Mouse (Mus musculus) cerebellum, adult 2 months (tissue): ENCODE measurements at regions not wholly inside any gene's neighbourhood (a gene's known extent, or its start where the extent isn't known, plus 50 kb on each side); places are given as distances from the start of the nearest gene placed in this dataset.

Source experiments
- DNase-seq, 2 experiments: peaks; one replicate each; pipeline ENCODE4 v3.0.0; 2021
- H3K27ac ChIP-seq: fragments of 200-500 bp; 2 replicates; pipeline ENCODE4 v1.5.1; 2012; ENCODE audit warnings: low read length, control low read depth, inconsistent platforms; ENCODE audit not compliant: insufficient read depth
- H3K27me3 ChIP-seq: fragments of 200-500 bp; 2 replicates; pipeline ENCODE4 v1.6.1; 2012; ENCODE audit warnings: inconsistent platforms, mild to moderate bottlenecking, low read length, moderate library complexity; ENCODE audit not compliant: control insufficient read depth, insufficient read depth
- H3K4me1 ChIP-seq: fragments of 200-500 bp; 2 replicates; pipeline ENCODE4 v1.6.1; 2011; ENCODE audit warnings: low read length; ENCODE audit not compliant: control insufficient read depth, insufficient read depth
- H3K4me3 ChIP-seq: fragments of 200-500 bp; replicated peaks from 2 replicates; pipeline ENCODE3; 2011; ENCODE audit warnings: mild to moderate bottlenecking, low read depth, low read length, control low read depth; ENCODE audit not compliant: insufficient read depth
- CTCF ChIP-seq: fragments of 200-500 bp; IDR thresholded peaks from 2 replicates; pipeline ENCODE4 v1.5.1; 2011; ENCODE audit warnings: low read depth, mild to moderate bottlenecking, control low read depth, low read length, moderate library complexity, borderline replicate concordance; ENCODE audit not compliant: insufficient read depth
- POLR2A ChIP-seq: fragments of 200-500 bp; IDR thresholded peaks from 2 replicates; pipeline ENCODE4 v1.6.1; 2011; ENCODE audit warnings: low read length, control low read depth, borderline replicate concordance; ENCODE audit not compliant: insufficient read depth
- WGBS: fragments of 180-500 bp; shearing (Covaris S2); methylation state at CpG from one replicate; pipeline ENCODE4 v1.1.7; 2018; 5-methylcytosine and 5-hydroxymethylcytosine counted together

- no peaks in the 10 kb centered on the region for H3K27me3 ChIP-seq
- H3K4me1 ChIP-seq = no peaks in the 10 kb centered on the region
- no peak for DNase-seq
- TF ChIP-seq POLR2A (no peak), CTCF (no peak)
- 97% methylated on average over 3 of the region's 3 CpGs for WGBS
- H3K27ac ChIP-seq = no peak overlapping the region
- H3K4me3 ChIP-seq = no peak overlapping the region
These were observed 396.7 kb upstream of the Slc8a1 start for GRCm38 (mm10) chr17:82134843-82135242.

- Histone ChIP-seq H3K4me3 (no peak overlapping the region), H3K27ac (no peak overlapping the region), H3K27me3 (no peaks in the 10 kb centered on the region), H3K4me1 (no peaks in the 10 kb centered on the region)
- no peak for DNase-seq
- WGBS = 29% methylated on average over 3 of the region's 3 CpGs
- TF ChIP-seq POLR2A = no peak
- no peak for TF ChIP-seq CTCF
These were observed 394.8 kb upstream of the Slc8a1 start for GRCm38 (mm10) chr17:82132941-82133340.

DNA sequence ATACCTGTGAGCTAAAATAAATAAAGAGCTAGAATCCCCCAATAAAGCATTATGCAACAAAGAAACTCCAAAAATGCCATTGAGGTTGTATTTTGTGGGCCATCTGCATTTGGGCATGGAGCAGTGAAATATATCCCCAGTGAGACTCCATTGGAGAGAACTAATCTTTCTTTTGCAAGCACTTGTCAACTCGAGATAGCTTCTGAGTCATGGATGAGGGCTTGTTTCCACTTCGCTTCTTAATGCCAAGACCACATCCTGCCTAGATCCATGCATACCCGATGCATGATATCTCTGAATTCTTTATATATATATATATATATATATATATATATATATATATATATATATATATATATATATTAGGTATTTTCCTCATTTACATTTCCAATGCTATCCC lies 349.0 kb upstream of the Slc8a1 start:
- no peak overlapping the region for H3K27ac ChIP-seq
- no peaks in the 10 kb centered on the region for H3K27me3 ChIP-seq
- no peak for DNase-seq
- WGBS = 90% methylated on average over 3 of the region's 3 CpGs
- TF ChIP-seq CTCF (no peak), POLR2A (no peak)
- H3K4me3 ChIP-seq = no peak overlapping the region
- H3K4me1 ChIP-seq = no peaks in the 10 kb centered on the region

DNA sequence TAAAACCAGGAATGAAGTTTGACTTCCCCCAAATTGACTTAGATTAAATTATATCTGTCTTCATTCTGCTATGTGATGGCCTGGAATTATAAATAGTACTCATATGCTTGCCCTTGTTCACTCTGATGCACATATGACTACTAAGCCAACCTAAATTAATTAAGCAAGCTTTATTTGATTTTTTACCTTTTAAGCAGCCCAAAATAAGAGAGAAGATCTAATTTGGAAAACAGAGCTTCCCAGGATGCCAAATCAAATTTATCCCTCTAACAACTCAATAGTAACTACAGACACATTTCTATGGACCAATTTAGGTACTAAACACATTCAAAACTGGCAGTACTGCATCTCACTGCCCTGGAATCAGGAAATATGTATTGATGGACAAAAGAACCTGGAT lies 342.1 kb upstream of the Slc8a1 start:
- H3K4me3 ChIP-seq = no peak overlapping the region
- no peaks in the 10 kb centered on the region for H3K4me1 ChIP-seq
- no peak overlapping the region for H3K27ac ChIP-seq
- TF ChIP-seq POLR2A = no peak
- no peak for TF ChIP-seq CTCF
- H3K27me3 ChIP-seq = no peaks in the 10 kb centered on the region
- no peak for DNase-seq
